Mouse (Mus musculus) lung, embryonic 14.5 days (tissue): Measurements from ENCODE around the gene Ak7. TPM values are rescaled to one million over a fixed set of nuclear protein-coding genes. Genes with fewer than 3 reads are reported as not detected.

ENCODE experiments used
- ATAC-seq: fragments of 200-750 bp; cut with Nextera tagmentation; 2 replicates; pipeline ENCODE4 v1.8.0; 2017; ENCODE audit warnings: mild to moderate bottlenecking, moderate TSS enrichment, moderate library complexity; ENCODE audit not compliant: insufficient read depth
- DNase-seq: peaks from one replicate; pipeline ENCODE4 v3.0.0-alpha.2; 2015
- H3K27ac ChIP-seq: fragments of 300-500 bp; sonication (generic); 2 replicates; pipeline ENCODE4 v1.5.1; 2014; ENCODE audit warnings: low read depth, mild to moderate bottlenecking, moderate library complexity
- H3K27me3 ChIP-seq: fragments of 300-500 bp; sonication (generic); 2 replicates; pipeline ENCODE4 v1.6.1; 2014; ENCODE audit warnings: low read length, control low read depth; ENCODE audit not compliant: insufficient read depth
- H3K36me3 ChIP-seq: fragments of 300-500 bp; sonication (generic); 2 replicates; pipeline ENCODE4 v1.6.1; 2014; ENCODE audit warnings: control low read depth; ENCODE audit not compliant: insufficient read depth
- H3K4me1 ChIP-seq: fragments of 300-500 bp; sonication (generic); 2 replicates; pipeline ENCODE4 v1.6.1; 2014; ENCODE audit warnings: antibody characterized with exemption, control low read depth; ENCODE audit not compliant: insufficient read depth
- H3K4me2 ChIP-seq: fragments of 300-500 bp; sonication (generic); 2 replicates; pipeline ENCODE4 v1.6.1; 2014; ENCODE audit warnings: mild to moderate bottlenecking
- H3K4me3 ChIP-seq: fragments of 300-500 bp; sonication (generic); 2 replicates; pipeline ENCODE4 v1.5.1; 2014; ENCODE audit warnings: low read depth, low read length
- H3K9ac ChIP-seq: fragments of 300-500 bp; sonication (generic); 2 replicates; pipeline ENCODE4 v1.6.1; 2014
- H3K9me3 ChIP-seq: fragments of 300-500 bp; sonication (generic); 2 replicates; pipeline ENCODE4 v1.6.1; 2016; ENCODE audit warnings: low read depth, low read length, control low read depth
- CTCF ChIP-seq: IDR thresholded peaks from 2 replicates; pipeline ENCODE4 v1.5.1; 2016; ENCODE audit warnings: antibody characterized with exemption, low read depth
- WGBS: fragments of 180-500 bp; shearing (Covaris S2); extraction: QIAGEN DNeasy Blood & Tissue Kit; methylation state at CpG from one replicate; pipeline ENCODE4 v1.1.7; 2014; 5-methylcytosine and 5-hydroxymethylcytosine counted together
- polyA plus RNA-seq: library from polyadenylated mRNA; unstranded; fragments of >200 nt; fragmentation: Nextera tagmentation; extraction: Ambion mirVana; gene quantifications from 2 replicates; pipeline ENCODE4 v1.2.1, GENCODE M21; 2014

Ak7 gene
- polyA plus RNA-seq, 1 experiment from 2014 or later: not detected

- no peaks in the 10 kb centered on the region for H3K9me3 ChIP-seq
- no peak overlapping the region for H3K4me3 ChIP-seq
- no peak for TF ChIP-seq CTCF
- WGBS: 89% methylated on average over 3 of the region's 3 CpGs
- no peaks in the 10 kb centered on the region for H3K4me1 ChIP-seq
- no peak overlapping the region for H3K27ac ChIP-seq
- DNase-seq: no peak
- H3K9ac ChIP-seq: no peak overlapping the region
- H3K27me3 ChIP-seq: no peaks in the 10 kb centered on the region
- ATAC-seq: no peak
- peaks cover 15% of the 10 kb centered on the region for H3K36me3 ChIP-seq
- no peak overlapping the region for H3K4me2 ChIP-seq
Measured at GRCm38 (mm10) chr12:105686791-105687190, 19.0 kb upstream of the Ak7 start.

DNA sequence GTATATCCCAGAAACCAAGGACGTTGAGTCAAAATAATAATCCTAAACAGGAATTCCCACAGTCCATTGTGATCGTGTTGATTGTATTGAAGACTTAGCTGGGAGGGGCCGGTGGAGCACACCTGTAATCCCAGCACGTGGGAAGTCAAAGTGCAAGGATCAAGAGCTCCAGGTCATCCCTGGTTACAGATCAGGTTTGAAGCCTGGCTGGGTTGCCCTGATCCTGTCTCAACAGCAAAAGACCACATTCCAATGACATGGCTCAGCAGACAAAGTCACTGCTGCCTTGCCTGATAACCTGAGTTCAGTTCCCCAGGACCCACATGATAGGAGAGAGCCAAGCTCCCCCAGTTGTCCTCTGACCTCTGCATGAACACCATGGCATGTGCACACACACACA lies 18.4 kb upstream of the Ak7 start:
- H3K36me3 ChIP-seq: peaks cover 19% of the 10 kb centered on the region
- H3K27ac ChIP-seq: no peak overlapping the region
- no peak overlapping the region for H3K4me3 ChIP-seq
- no peak overlapping the region for H3K9ac ChIP-seq
- no peak for DNase-seq
- no peaks in the 10 kb centered on the region for H3K27me3 ChIP-seq
- WGBS: 82% methylated on average over 4 of the region's 4 CpGs
- H3K4me2 ChIP-seq: no peak overlapping the region
- no peak for ATAC-seq
- no peaks in the 10 kb centered on the region for H3K9me3 ChIP-seq
- no peak for TF ChIP-seq CTCF
- H3K4me1 ChIP-seq: no peaks in the 10 kb centered on the region

- Histone ChIP-seq H3K27me3 (no peaks in the 10 kb centered on the region), H3K9ac (no peak overlapping the region), H3K4me2 (no peak overlapping the region), H3K4me1 (no peaks in the 10 kb centered on the region), H3K27ac (no peak overlapping the region), H3K4me3 (no peak overlapping the region), H3K36me3 (peaks cover 23% of the 10 kb centered on the region), H3K9me3 (no peaks in the 10 kb centered on the region)
- DNase-seq: peak; percentile 9
- 76% methylated on average over 4 of the region's 4 CpGs for WGBS
- ATAC-seq: no peak
- TF ChIP-seq CTCF: no peak
Measured at GRCm38 (mm10) chr12:105688546-105688945, 17.2 kb upstream of the Ak7 start.

DNA sequence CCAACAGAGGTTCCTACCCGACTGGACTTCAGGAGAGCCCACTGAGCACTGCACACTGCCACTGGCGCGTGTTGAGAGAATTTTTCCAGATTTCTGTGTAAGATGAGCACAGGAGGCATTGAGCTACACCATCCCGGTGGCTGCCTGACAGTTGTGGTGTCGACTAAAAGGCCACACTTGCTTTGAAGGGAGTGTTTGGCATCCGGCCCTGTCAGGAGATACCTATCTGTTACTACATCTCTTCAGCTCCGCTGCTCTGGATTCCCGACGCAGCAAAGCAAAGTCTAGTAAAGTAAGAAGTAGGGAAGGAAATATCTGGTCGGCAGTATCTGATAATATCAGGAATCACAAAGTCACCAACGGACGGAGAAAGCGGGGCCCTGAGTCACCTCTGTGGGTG lies 16.3 kb upstream of the Ak7 start:
- peaks cover 23% of the 10 kb centered on the region for H3K36me3 ChIP-seq
- no peak overlapping the region for H3K4me2 ChIP-seq
- WGBS: 84% methylated on average over 13 of the region's 13 CpGs
- DNase-seq (no peak), ATAC-seq (no peak)
- H3K9ac ChIP-seq: no peak overlapping the region
- no peak for TF ChIP-seq CTCF
- H3K27ac ChIP-seq: no peak overlapping the region
- H3K9me3 ChIP-seq: no peaks in the 10 kb centered on the region
- no peak overlapping the region for H3K4me3 ChIP-seq
- H3K27me3 ChIP-seq: no peaks in the 10 kb centered on the region
- no peaks in the 10 kb centered on the region for H3K4me1 ChIP-seq

GRCm38 (mm10) chr12:105694021-105694420 lies 11.8 kb upstream of the Ak7 start:
- no peak for ATAC-seq
- Histone ChIP-seq H3K4me3 (no peak overlapping the region), H3K27me3 (no peaks in the 10 kb centered on the region), H3K9ac (no peak overlapping the region), H3K4me1 (no peaks in the 10 kb centered on the region), H3K27ac (no peak overlapping the region), H3K36me3 (peaks cover 20% of the 10 kb centered on the region), H3K4me2 (no peak overlapping the region), H3K9me3 (no peaks in the 10 kb centered on the region)
- 97% methylated on average over 2 of the region's 2 CpGs for WGBS
- TF ChIP-seq CTCF: no peak
- no peak for DNase-seq

DNA sequence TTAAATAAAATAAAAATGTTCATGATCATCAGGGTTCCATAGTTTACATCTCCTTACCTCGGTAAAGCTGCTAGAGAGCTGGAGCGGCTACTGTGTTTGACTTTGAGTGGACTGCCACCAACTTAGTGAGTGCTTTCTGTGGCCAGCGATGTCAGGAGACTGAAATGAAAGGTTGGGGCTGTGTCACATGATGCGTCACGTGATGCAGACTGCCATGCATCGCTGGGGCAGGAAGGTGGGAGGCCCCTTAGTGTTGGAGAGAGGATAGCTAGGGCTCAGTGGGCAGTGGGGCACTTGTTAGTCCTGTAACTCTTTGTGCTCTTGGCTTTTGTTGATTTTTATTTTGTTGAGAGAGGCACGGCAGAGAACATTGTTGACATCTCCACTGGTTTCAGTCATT lies 9.9 kb upstream of the Ak7 start:
- no peak overlapping the region for H3K4me2 ChIP-seq
- H3K36me3 ChIP-seq: peaks cover 30% of the 10 kb centered on the region
- DNase-seq (no peak), ATAC-seq (no peak)
- no peaks in the 10 kb centered on the region for H3K9me3 ChIP-seq
- no peaks in the 10 kb centered on the region for H3K4me1 ChIP-seq
- 81% methylated on average over 7 of the region's 7 CpGs for WGBS
- no peaks in the 10 kb centered on the region for H3K27me3 ChIP-seq
- TF ChIP-seq CTCF: no peak
- H3K4me3 ChIP-seq: no peak overlapping the region
- H3K27ac ChIP-seq: no peak overlapping the region
- no peak overlapping the region for H3K9ac ChIP-seq

DNA sequence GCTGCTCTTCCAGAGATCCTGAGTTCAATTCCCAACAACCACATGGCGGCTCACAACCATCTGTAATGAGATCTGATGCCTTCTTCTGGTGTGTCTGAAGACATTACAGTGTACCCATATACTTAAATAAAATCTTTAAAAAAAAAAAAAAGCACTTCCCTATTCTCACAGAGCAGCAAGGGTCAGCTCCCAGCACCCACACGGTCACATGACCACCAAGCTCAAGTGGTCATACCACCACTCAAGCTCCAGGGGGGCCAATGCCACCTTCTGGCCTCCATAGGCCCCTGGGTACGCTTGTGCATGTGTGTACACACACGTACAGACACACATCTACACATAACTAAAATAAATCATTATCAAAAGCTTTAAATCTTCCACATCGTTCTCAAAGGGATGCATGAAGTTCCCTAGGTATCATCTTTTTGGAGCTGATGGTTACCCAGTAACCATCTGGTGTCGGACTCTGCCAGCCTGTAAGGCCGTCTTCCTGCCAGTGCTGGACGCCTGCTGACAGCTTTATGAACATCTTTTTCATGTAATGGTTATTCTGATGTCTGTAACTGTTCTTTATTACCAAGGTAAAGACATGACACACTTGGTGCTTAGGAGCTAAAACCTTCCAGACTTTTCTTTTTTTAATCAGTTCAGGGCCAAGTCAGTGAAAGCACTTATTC lies 8.5 kb upstream of the Ak7 start:
- Histone ChIP-seq H3K4me3 (no peak overlapping the region), H3K36me3 (peaks cover 30% of the 10 kb centered on the region), H3K27ac (no peak overlapping the region), H3K9me3 (no peaks in the 10 kb centered on the region), H3K4me1 (no peaks in the 10 kb centered on the region), H3K27me3 (no peaks in the 10 kb centered on the region), H3K9ac (no peak overlapping the region), H3K4me2 (no peak overlapping the region)
- WGBS: 89% methylated on average over 8 of the region's 8 CpGs
- no peak for TF ChIP-seq CTCF
- no peak for DNase-seq
- no peak for ATAC-seq
